Mouse (Mus musculus) forebrain, embryonic 11.5 days (tissue): ENCODE data around the gene Gorab. TPM values are rescaled to one million over a fixed set of nuclear protein-coding genes. Genes with fewer than 3 reads are reported as not detected.

Experiments
- ATAC-seq: fragments of 200-750 bp; cut with Nextera tagmentation; replicated peaks from 2 replicates; pipeline ENCODE4 v1.8.0; 2017; ENCODE audit warnings: moderate TSS enrichment; ENCODE audit not compliant: low FRiP score
- DNase-seq: peaks from one replicate; pipeline ENCODE4 v3.0.0-alpha.2; 2017; ENCODE audit warnings: low spot score
- H3K27ac ChIP-seq: fragments of 300-500 bp; sonication (generic); 2 replicates; pipeline ENCODE4 v1.5.1; 2014; ENCODE audit warnings: low read depth, low read length
- H3K27me3 ChIP-seq: fragments of 300-500 bp; sonication (generic); 2 replicates; pipeline ENCODE4 v1.6.1; 2014; ENCODE audit warnings: mild to moderate bottlenecking, low read length, mixed read lengths; ENCODE audit not compliant: control insufficient read depth, insufficient read depth
- H3K36me3 ChIP-seq: fragments of 300-500 bp; sonication (generic); 2 replicates; pipeline ENCODE4 v1.6.1; 2014; ENCODE audit warnings: mild to moderate bottlenecking, low read length, moderate library complexity, mixed read lengths; ENCODE audit not compliant: control insufficient read depth, insufficient read depth
- H3K4me1 ChIP-seq: fragments of 300-500 bp; sonication (generic); replicated peaks from 2 replicates; pipeline ENCODE4 v1.6.1; 2014; ENCODE audit warnings: low read length, mixed read lengths; ENCODE audit not compliant: control insufficient read depth, insufficient read depth
- H3K4me2 ChIP-seq: fragments of 300-500 bp; sonication (generic); 2 replicates; pipeline ENCODE4 v1.6.1; 2014; ENCODE audit warnings: low read depth, mild to moderate bottlenecking, low read length, moderate library complexity, mixed read lengths; ENCODE audit not compliant: severe bottlenecking
- H3K4me3 ChIP-seq: fragments of 300-500 bp; sonication (generic); 2 replicates; pipeline ENCODE4 v1.5.1; 2014; ENCODE audit warnings: low read depth, low read length
- H3K9ac ChIP-seq: fragments of 300-500 bp; sonication (generic); 2 replicates; pipeline ENCODE4 v1.6.1; 2014; ENCODE audit warnings: low read length
- H3K9me3 ChIP-seq: fragments of 300-500 bp; sonication (generic); 2 replicates; pipeline ENCODE4 v1.6.1; 2016; ENCODE audit warnings: low read length, mixed read lengths; ENCODE audit not compliant: control insufficient read depth
- WGBS: fragments of 180-500 bp; shearing (Covaris S2); extraction: QIAGEN DNeasy Blood & Tissue Kit; methylation state at CpG from one replicate; pipeline ENCODE4 v1.1.7; 2014; 5-methylcytosine and 5-hydroxymethylcytosine counted together
- polyA plus RNA-seq: library from polyadenylated mRNA; unstranded; fragments of >200 nt; fragmentation: Nextera tagmentation; extraction: Ambion mirVana; gene quantifications from 2 replicates; pipeline ENCODE4 v1.2.1, GENCODE M21; 2014

Gorab gene
- 30.9 and 31.5 TPM in 2 replicates for polyA plus RNA-seq

- Histone ChIP-seq H3K4me3 (peak within 1 kb of the TSS; percentile 70), H3K27me3 (no peaks in the 10 kb centered on the region), H3K27ac (peak within 1 kb of the TSS; percentile 26; the same call in 1 of the 2 replicates), H3K4me2 (peak within 1 kb of the TSS; percentile 67), H3K9me3 (no peaks in the 10 kb centered on the region), H3K36me3 (no peaks in the 10 kb centered on the region), H3K9ac (peak within 1 kb of the TSS; percentile 73), H3K4me1 (no peaks in the 10 kb centered on the region; the same call in 1 of the 2 replicates)
- ATAC-seq = peak; percentile 100
- DNase-seq = peak; percentile 96
- under 1% methylated on average over 28 of the region's 28 CpGs for WGBS
Observed at GRCm38 (mm10) chr1:163403498-163404126, at the start of gene Gorab. Gorab (minus strand) TSS chr1:163403669.

- Histone ChIP-seq H3K4me1 (no peaks in the 10 kb centered on the region), H3K27me3 (no peaks in the 10 kb centered on the region), H3K9ac (no peak overlapping the region), H3K9me3 (no peaks in the 10 kb centered on the region), H3K4me2 (no peak overlapping the region), H3K4me3 (no peak overlapping the region), H3K36me3 (no peaks in the 10 kb centered on the region), H3K27ac (no peak overlapping the region)
- 57% methylated on average over 3 of the region's 3 CpGs for WGBS
- ATAC-seq = no peak
- DNase-seq = no peak
Observed at GRCm38 (mm10) chr1:163443832-163444231, 40.4 kb upstream of the Gorab start.

GRCm38 (mm10) chr1:163439002-163439401, 35.5 kb upstream of the Gorab start:
- no peak for ATAC-seq
- H3K4me2 ChIP-seq = no peak overlapping the region
- no peaks in the 10 kb centered on the region for H3K27me3 ChIP-seq
- WGBS = 91% methylated on average over 2 of the region's 2 CpGs
- no peak overlapping the region for H3K27ac ChIP-seq
- H3K9ac ChIP-seq = no peak overlapping the region
- DNase-seq = no peak
- H3K36me3 ChIP-seq = no peaks in the 10 kb centered on the region
- no peaks in the 10 kb centered on the region for H3K9me3 ChIP-seq
- H3K4me1 ChIP-seq = no peaks in the 10 kb centered on the region
- H3K4me3 ChIP-seq = no peak overlapping the region

GRCm38 (mm10) chr1:163423467-163424014, 20.1 kb upstream of the Gorab start:
- DNase-seq = no peak
- H3K27ac ChIP-seq = no peak overlapping the region
- 67% methylated on average over 8 of the region's 8 CpGs for whole genome bisulfite sequencing

GRCm38 (mm10) chr1:163417191-163417590, 13.7 kb upstream of the Gorab start:
- Histone ChIP-seq H3K4me1 (no peaks in the 10 kb centered on the region), H3K4me2 (no peak overlapping the region), H3K27ac (no peak overlapping the region), H3K9ac (no peak overlapping the region), H3K4me3 (no peak overlapping the region), H3K9me3 (no peaks in the 10 kb centered on the region), H3K27me3 (no peaks in the 10 kb centered on the region), H3K36me3 (no peaks in the 10 kb centered on the region)
- 75% methylated on average over 2 of the region's 2 CpGs for WGBS
- DNase-seq (no peak), ATAC-seq (no peak)

More at GRCm38 (mm10) chr1:163423467-163424014, 20.1 kb upstream of the Gorab start:
- Histone ChIP-seq H3K4me3 (no peak overlapping the region), H3K9me3 (no peaks in the 10 kb centered on the region), H3K36me3 (no peaks in the 10 kb centered on the region), H3K4me1 (no peaks in the 10 kb centered on the region), H3K9ac (no peak overlapping the region), H3K27me3 (no peaks in the 10 kb centered on the region), H3K4me2 (no peak overlapping the region)
- no peak for ATAC-seq

GRCm38 (mm10) chr1:163414200-163414599, 10.7 kb upstream of the Gorab start:
- no peak for DNase-seq
- Histone ChIP-seq H3K36me3 (no peaks in the 10 kb centered on the region), H3K4me3 (no peak overlapping the region), H3K4me1 (no peaks in the 10 kb centered on the region), H3K9ac (no peak overlapping the region), H3K9me3 (no peaks in the 10 kb centered on the region), H3K4me2 (no peak overlapping the region), H3K27ac (no peak overlapping the region), H3K27me3 (no peaks in the 10 kb centered on the region)
- WGBS = 82% methylated on average over 2 of the region's 2 CpGs
- ATAC-seq = no peak

GRCm38 (mm10) chr1:163406203-163406602, 2.7 kb upstream of the Gorab start:
- H3K4me1 ChIP-seq = no peaks in the 10 kb centered on the region; the same call in 1 of the 2 replicates
- ATAC-seq (no peak), DNase-seq (no peak)
- H3K27ac ChIP-seq = no peak overlapping the region
- WGBS = 76% methylated on average over 3 of the region's 3 CpGs
- no peak overlapping the region for H3K4me3 ChIP-seq
- no peaks in the 10 kb centered on the region for H3K36me3 ChIP-seq
- no peaks in the 10 kb centered on the region for H3K27me3 ChIP-seq
- no peak overlapping the region for H3K9ac ChIP-seq
- H3K9me3 ChIP-seq = no peaks in the 10 kb centered on the region
- H3K4me2 ChIP-seq = no peak overlapping the region

GRCm38 (mm10) chr1:163391321-163391720, 12.1 kb downstream of the Gorab start:
- Histone ChIP-seq H3K36me3 (peaks cover 4% of the 10 kb centered on the region; the same call in 1 of the 2 replicates), H3K27ac (no peak overlapping the region), H3K9ac (no peak overlapping the region), H3K4me1 (no peaks in the 10 kb centered on the region), H3K9me3 (no peaks in the 10 kb centered on the region), H3K27me3 (no peaks in the 10 kb centered on the region), H3K4me2 (no peak overlapping the region), H3K4me3 (no peak overlapping the region)
- 87% methylated on average over 6 of the region's 6 CpGs for WGBS
- ATAC-seq = no peak
- no peak for DNase-seq

GRCm38 (mm10) chr1:163390044-163390443, 13.4 kb downstream of the Gorab start:
- DNase-seq = no peak
- 93% methylated on average over 4 of the region's 4 CpGs for WGBS
- no peak for ATAC-seq
- Histone ChIP-seq H3K27me3 (no peaks in the 10 kb centered on the region), H3K36me3 (peaks cover 4% of the 10 kb centered on the region; the same call in 1 of the 2 replicates), H3K4me1 (no peaks in the 10 kb centered on the region), H3K4me3 (no peak overlapping the region), H3K9ac (no peak overlapping the region), H3K4me2 (no peak overlapping the region), H3K27ac (no peak overlapping the region), H3K9me3 (no peaks in the 10 kb centered on the region)
